Comparison of ENCODE assay signal across 32 mouse cellular contexts in the genomic region with DNA sequence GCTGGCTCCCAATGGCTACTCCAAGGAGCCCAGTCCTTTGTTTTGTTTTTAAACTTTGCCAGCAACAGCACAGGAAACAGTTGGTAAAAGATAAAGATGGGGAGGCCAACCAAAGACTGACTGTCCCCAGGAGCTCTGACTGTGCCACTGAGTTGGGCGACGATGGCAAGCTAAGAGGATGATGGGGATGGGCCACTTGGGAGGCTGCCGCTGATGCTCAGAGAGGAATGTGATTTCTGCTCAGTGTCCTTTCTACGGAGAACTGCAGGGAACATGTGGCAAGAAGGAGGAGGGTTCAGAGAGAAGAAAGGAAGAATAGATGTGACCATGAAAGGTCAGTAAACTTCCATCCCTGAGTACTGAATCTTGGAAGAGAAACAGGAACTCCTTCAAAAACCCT. TPM values are rescaled to one million over a fixed set of nuclear protein-coding genes. Genes with fewer than 3 reads are reported as not detected.
"Had no signal": no experiment of that assay in that cellular context is flagged by ENCODE, and none has a peak within 500 bp of the region (broad histone marks: within the 10 kb centered on the region; RNA-seq: fewer than 3 reads in every experiment).

No protein-coding gene starts in this region.

- H3K4me1 ChIP-seq: heart, embryonic 13.5 days; heart, embryonic 15.5 days; hindbrain, embryonic 13.5 days; hindbrain, embryonic 15.5 days; intestine, embryonic 15.5 days; limb, embryonic 13.5 days; limb, embryonic 15.5 days; liver, embryonic 12.5 days had no signal

- DNase-seq: gastrocnemius, adult 2 months; gastrocnemius, postnatal 10 days; gastrocnemius, postnatal 25 days; heart, adult 2 months; heart, postnatal 14 days; heart, postnatal 4 days; kidney, adult 11 months; kidney, adult 2 months; kidney, adult 9 months; kidney, postnatal 14 days; kidney, postnatal 36 days; layer of hippocampus, adult 9-11 months; layer of hippocampus, postnatal 36 days; left cerebral cortex, postnatal 4 days had no signal

- H3K4me3 ChIP-seq: gastrocnemius, adult 2 months; heart, adult 2 months; heart, embryonic 13.5 days; heart, embryonic 15.5 days; hindbrain, embryonic 13.5 days; hindbrain, embryonic 15.5 days; intestine, embryonic 15.5 days; kidney, embryonic 15.5 days; limb, embryonic 13.5 days; limb, embryonic 15.5 days; liver, embryonic 12.5 days had no signal

- ATAC-seq: hindbrain, postnatal 0 days; intestine, embryonic 15.5 days; liver, embryonic 12.5 days had no signal

- H3K9me3 ChIP-seq: heart, embryonic 13.5 days; heart, embryonic 15.5 days; hindbrain, embryonic 13.5 days; hindbrain, embryonic 15.5 days; intestine, embryonic 15.5 days; kidney, embryonic 15.5 days; limb, embryonic 13.5 days; limb, embryonic 15.5 days; liver, embryonic 12.5 days had no signal

- H3K36me3 ChIP-seq: heart, embryonic 13.5 days; heart, embryonic 15.5 days; hindbrain, embryonic 13.5 days; hindbrain, embryonic 15.5 days; intestine, embryonic 15.5 days; kidney, embryonic 15.5 days; limb, embryonic 13.5 days; limb, embryonic 15.5 days; liver, embryonic 12.5 days had no signal

- H3K27me3 ChIP-seq: heart, embryonic 13.5 days; heart, embryonic 15.5 days; hindbrain, embryonic 13.5 days; hindbrain, embryonic 15.5 days; intestine, embryonic 15.5 days; kidney, embryonic 15.5 days; limb, embryonic 13.5 days; limb, embryonic 15.5 days; liver, embryonic 12.5 days had no signal

- H3K27ac ChIP-seq: gastrocnemius, adult 2 months; heart, adult 2 months; heart, embryonic 13.5 days; heart, embryonic 15.5 days; hindbrain, embryonic 13.5 days; hindbrain, embryonic 15.5 days; hindbrain, postnatal 0 days; intestine, embryonic 15.5 days; kidney, embryonic 15.5 days; kidney, postnatal 0 days; limb, embryonic 13.5 days; limb, embryonic 15.5 days; liver, embryonic 12.5 days; liver, embryonic 14.5 days had no signal

- H3K9ac ChIP-seq: heart, embryonic 13.5 days; heart, embryonic 15.5 days; hindbrain, embryonic 13.5 days; hindbrain, embryonic 15.5 days; intestine, embryonic 15.5 days; kidney, embryonic 15.5 days; limb, embryonic 13.5 days; limb, embryonic 15.5 days; liver, embryonic 12.5 days; liver, embryonic 14.5 days had no signal

- H3K4me2 ChIP-seq: heart, embryonic 13.5 days; heart, embryonic 15.5 days; hindbrain, embryonic 13.5 days; hindbrain, embryonic 15.5 days; intestine, embryonic 15.5 days; kidney, embryonic 15.5 days; limb, embryonic 13.5 days; limb, embryonic 15.5 days; liver, embryonic 12.5 days had no signal

RNA-seq across cellular contexts. Expression of gene Tmem247, which starts 22.0 kb away (rescaled TPM):
- polyA plus RNA-seq: frontal cortex, adult 2 months; heart, adult 2 months; heart, embryonic 13.5 days; heart, embryonic 15.5 days; heart, postnatal 0 days; hindbrain, embryonic 11.5 days; hindbrain, embryonic 13.5 days; hindbrain, embryonic 15.5 days; hindbrain, postnatal 0 days; intestine, embryonic 15.5 days; kidney, adult 2 months; kidney, embryonic 15.5 days; kidney, postnatal 0 days; large intestine, adult 2 months; limb, embryonic 11.5 days; limb, embryonic 13.5 days; limb, embryonic 15.5 days; liver, adult 2 months; liver, embryonic 12.5 days; liver, embryonic 14.5 days had no signal

RNA-seq across cellular contexts. Expression of gene Atp6v1e2, which starts 52.5 kb away (rescaled TPM):
- polyA plus RNA-seq: heart, adult 2 months; heart, embryonic 13.5 days; heart, postnatal 0 days; hindbrain, embryonic 11.5 days; hindbrain, embryonic 13.5 days; intestine, embryonic 15.5 days; kidney, adult 2 months; kidney, embryonic 15.5 days; kidney, postnatal 0 days; large intestine, adult 2 months; limb, embryonic 11.5 days; limb, embryonic 13.5 days; limb, embryonic 15.5 days; liver, adult 2 months; liver, embryonic 12.5 days; liver, embryonic 14.5 days had no signal
